In the genomic region with DNA sequence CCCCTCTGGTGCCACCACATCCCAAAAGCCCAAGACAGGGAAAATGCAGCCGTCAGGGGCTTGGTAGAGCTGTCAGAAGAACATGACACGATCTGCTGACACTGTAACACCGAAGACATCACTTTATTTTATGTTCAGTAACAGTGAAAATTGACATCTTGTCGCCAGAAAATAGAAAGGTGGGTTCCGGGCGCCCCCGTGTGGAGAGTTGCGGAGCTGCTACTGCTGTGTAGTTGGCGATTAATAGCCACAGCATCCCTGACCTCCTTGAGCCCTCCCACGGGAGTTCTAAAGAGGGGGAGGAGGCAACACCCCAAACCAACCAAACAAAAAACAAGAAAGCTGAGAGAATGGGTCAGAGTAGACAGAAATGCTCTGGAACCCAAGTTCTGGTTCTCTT, we compare ENCODE assay signal across 8 mouse cellular contexts. TPM values are rescaled to one million over a fixed set of nuclear protein-coding genes. Genes with fewer than 3 reads are reported as not detected.
DNase-seq lines count a peak whose midpoint lies in the region.

No protein-coding gene starts in this region.

- DNase-seq in CD4-positive helper T cell, adult 2 months (ENCODE audit: low read depth, low spot score), result peak; percentile 57
- peak; percentile 63 for DNase-seq in T-cell, adult 2 months (ENCODE audit: low spot score)
- peak; percentile 90 for DNase-seq in cerebellum, postnatal 4 days (ENCODE audit: low spot score in 2 of 2)
- DNase-seq in gastrocnemius, postnatal 25 days, result peak; percentile 35
- peak; percentile 88 for DNase-seq in layer of hippocampus, adult 9-10 months (ENCODE audit: low spot score)
- peak; percentile 56 to 81 for DNase-seq in lung, postnatal 4 days
- peak; percentile 84 to 85 for DNase-seq in right cerebral cortex, adult 2 months (ENCODE audit: low spot score in 2 of 2)
- peak; percentile 66 to 74 for DNase-seq in urinary bladder, postnatal 36 days (ENCODE audit: low spot score in 2 of 2)

RNA-seq across cellular contexts. Expression of a gene that starts 34.6 kb away (rescaled TPM):
- total RNA-seq in gastrocnemius, postnatal 25 days (2021), result 10 to 100 TPM; 19.9 to 25.8 TPM

RNA-seq across cellular contexts. Expression of a gene that starts 42.9 kb away (rescaled TPM):
- under 1 TPM in 1 of 2 experiments, not detected in 1; 0.29 TPM for total RNA-seq in gastrocnemius, postnatal 25 days (2021)

RNA-seq across cellular contexts. Expression of a gene that starts 44.6 kb away (rescaled TPM):
- total RNA-seq in gastrocnemius, postnatal 25 days (2021), result 10 to 100 TPM; 43.6 to 48.4 TPM

Comparison
In these comparisons a context has a peak if more than half of its experiments do, and no peak if none do; other contexts are left out.
1. Peak in every context shown above with its lines: DNase-seq.
2. DNase-seq: peak in every context shown above with its lines; median percentile 90 in cerebellum, postnatal 4 days; 88 in layer of hippocampus, adult 9-10 months; 84 in right cerebral cortex, adult 2 months; 70 in urinary bladder, postnatal 36 days; 68 in lung, postnatal 4 days; 63 in T-cell, adult 2 months; 57 in CD4-positive helper T cell, adult 2 months; 35 in gastrocnemius, postnatal 25 days.